Mouse (Mus musculus) ES-Bruce4 (cell line): ENCODE measurements around the gene Gak. TPM values are rescaled to one million over a fixed set of nuclear protein-coding genes. Genes with fewer than 3 reads are reported as not detected.
A peak's percentile ranks its signal among the peaks of the same experiment; 100 is the strongest.

Experiments
- H3K27ac ChIP-seq: 2 replicates; pipeline ENCODE4 v1.5.1; 2012; ENCODE audit warnings: low read length, inconsistent platforms; ENCODE audit not compliant: insufficient read depth
- H3K27me3 ChIP-seq: 2 replicates; pipeline ENCODE4 v1.6.1; 2012; ENCODE audit warnings: mild to moderate bottlenecking, low read length, inconsistent platforms; ENCODE audit not compliant: control insufficient read depth, poor library complexity, insufficient read depth, severe bottlenecking
- H3K36me3 ChIP-seq: 2 replicates; pipeline ENCODE4 v1.6.1; 2012; ENCODE audit warnings: inconsistent platforms, mild to moderate bottlenecking, low read length, moderate library complexity; ENCODE audit not compliant: control insufficient read depth, poor library complexity, insufficient read depth, severe bottlenecking
- H3K4me1 ChIP-seq: one replicate; pipeline ENCODE4 v1.8.1; 2011; ENCODE audit warnings: low read length; ENCODE audit not compliant: control insufficient read depth, insufficient read depth
- H3K4me3 ChIP-seq: 2 replicates; pipeline ENCODE4 v1.5.1; 2011; ENCODE audit warnings: low read depth, mild to moderate bottlenecking, low read length
- H3K9ac ChIP-seq: 2 replicates; pipeline ENCODE4 v1.6.1; 2012; ENCODE audit warnings: low read depth, mild to moderate bottlenecking, inconsistent platforms; ENCODE audit not compliant: poor library complexity, severe bottlenecking
- H3K9me3 ChIP-seq: replicated peaks from 2 replicates; pipeline ENCODE4 v1.6.1; 2012; ENCODE audit warnings: mild to moderate bottlenecking, low read length, inconsistent platforms; ENCODE audit not compliant: control insufficient read depth, poor library complexity, insufficient read depth, severe bottlenecking
- CTCF ChIP-seq: IDR thresholded peaks from one replicate; pipeline ENCODE4 v1.8.1; 2011; ENCODE audit warnings: low read depth, low read length
- EP300 ChIP-seq: IDR thresholded peaks from 2 replicates; pipeline ENCODE4 v1.6.1; 2011; ENCODE audit warnings: low read depth, low read length; ENCODE audit not compliant: insufficient read depth
- POLR2A ChIP-seq: IDR thresholded peaks from one replicate; pipeline ENCODE4 v1.8.1; 2011; ENCODE audit warnings: low read length; ENCODE audit not compliant: insufficient read depth
- polyA plus RNA-seq: library from polyadenylated mRNA; stranded (reverse); fragments of >200 nt; gene quantifications from 2 replicates; pipeline ENCODE4 v1.2.4, GENCODE M21; 2011; ENCODE audit warnings: low read depth; ENCODE audit not compliant: missing spikeins, insufficient read depth, insufficient read length

Gak gene
- polyA plus RNA-seq, 1 experiment, result 63.0 TPM

GRCm38 (mm10) chr5:108564346-108564745, 65.2 kb downstream of the Gak start:
- no peaks in the 10 kb centered on the region for H3K4me1 ChIP-seq
- no peak overlapping the region for H3K4me3 ChIP-seq
- H3K9ac ChIP-seq, result no peak overlapping the region
- peaks cover 11% of the 10 kb centered on the region; the same call in 1 of the 2 replicates for H3K36me3 ChIP-seq
- H3K9me3 ChIP-seq, result no peaks in the 10 kb centered on the region
- H3K27ac ChIP-seq, result no peak overlapping the region
- TF ChIP-seq POLR2A (no peak), CTCF (no peak), EP300 (no peak)
- no peaks in the 10 kb centered on the region for H3K27me3 ChIP-seq

DNA sequence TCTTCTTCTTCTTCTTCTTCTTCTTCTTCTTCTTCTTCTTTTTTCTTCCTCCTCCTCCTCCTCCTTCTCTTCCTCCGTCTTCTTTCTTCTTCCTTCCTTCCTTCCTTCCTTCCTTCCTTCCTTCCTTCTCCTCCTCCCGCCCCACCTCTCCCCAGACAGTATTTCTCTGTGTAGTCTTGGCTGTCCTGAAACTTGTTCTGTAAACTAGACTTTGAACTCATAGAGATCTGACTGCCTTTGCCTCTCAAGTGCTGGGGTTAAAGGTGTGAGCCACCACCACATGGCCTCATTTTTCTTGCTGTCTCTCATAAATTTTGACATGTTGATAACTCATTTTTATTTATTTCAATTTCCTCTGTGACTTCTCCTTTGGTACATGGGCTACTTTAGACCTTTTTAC, 67.1 kb downstream of the Gak start:
- H3K4me1 ChIP-seq, result no peaks in the 10 kb centered on the region
- no peak overlapping the region for H3K9ac ChIP-seq
- TF ChIP-seq EP300, result no peak
- TF ChIP-seq CTCF, result no peak
- TF ChIP-seq POLR2A, result no peak
- H3K4me3 ChIP-seq, result no peak overlapping the region
- H3K27me3 ChIP-seq, result no peaks in the 10 kb centered on the region
- H3K27ac ChIP-seq, result no peak overlapping the region
- no peaks in the 10 kb centered on the region for H3K9me3 ChIP-seq
- no peaks in the 10 kb centered on the region for H3K36me3 ChIP-seq

- Histone ChIP-seq H3K4me3 (no peak overlapping the region), H3K4me1 (no peaks in the 10 kb centered on the region), H3K27me3 (no peaks in the 10 kb centered on the region), H3K9me3 (no peaks in the 10 kb centered on the region), H3K9ac (no peak overlapping the region), H3K27ac (no peak overlapping the region), H3K36me3 (no peaks in the 10 kb centered on the region)
- TF ChIP-seq EP300 (no peak), POLR2A (no peak), CTCF (no peak)
Observed at GRCm38 (mm10) chr5:108556986-108557385, 72.6 kb downstream of the Gak start.

DNA sequence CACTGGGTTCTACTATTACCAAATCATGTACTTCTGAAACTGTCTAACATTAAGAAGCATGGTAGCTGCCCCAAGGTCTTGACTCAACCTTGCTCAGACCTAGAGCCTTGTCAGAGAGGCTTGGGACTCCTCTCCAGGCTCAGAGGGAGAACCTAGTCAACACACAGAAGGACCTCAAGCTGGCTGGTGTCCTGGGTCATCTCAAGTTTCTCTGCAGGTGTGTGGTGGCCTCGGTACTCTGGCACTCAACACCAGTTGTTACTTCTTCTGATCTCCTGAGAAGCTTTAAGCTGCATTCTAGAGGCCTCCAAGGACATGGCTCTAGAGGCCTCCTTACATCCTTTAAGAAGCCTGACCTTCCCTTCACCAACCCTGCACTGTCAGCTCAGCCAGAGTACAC, 75.5 kb downstream of the Gak start:
- TF ChIP-seq EP300 (no peak), POLR2A (no peak), CTCF (no peak)
- H3K9me3 ChIP-seq, result no peaks in the 10 kb centered on the region

DNA sequence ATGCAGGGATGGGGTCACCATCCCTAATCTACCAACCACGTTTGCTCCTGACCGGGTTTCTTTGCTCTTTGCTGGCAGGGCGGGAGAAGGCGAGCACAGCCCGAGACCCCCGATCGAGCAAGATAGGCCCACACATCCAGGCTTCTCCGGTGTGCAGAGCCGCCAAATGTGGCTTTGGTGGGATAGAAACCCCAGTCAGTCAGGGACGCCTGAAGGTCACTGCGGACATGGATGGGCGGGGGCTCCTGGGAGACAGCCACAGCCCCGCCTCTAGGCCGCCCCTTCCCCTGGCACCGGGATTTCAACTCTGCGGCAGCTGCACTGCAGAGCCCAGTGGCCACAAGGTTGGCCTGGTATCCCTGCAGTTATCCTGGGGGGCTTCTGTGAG, 79.4 kb downstream of the Gak start:
- Histone ChIP-seq H3K9me3 (no peaks in the 10 kb centered on the region), H3K9ac (peak overlapping the region; percentile 53), H3K27ac (no peak overlapping the region), H3K4me1 (no peaks in the 10 kb centered on the region), H3K27me3 (no peaks in the 10 kb centered on the region), H3K4me3 (peak overlapping the region; percentile 58), H3K36me3 (no peaks in the 10 kb centered on the region)
- no peak for TF ChIP-seq POLR2A
- no peak for TF ChIP-seq EP300
- TF ChIP-seq CTCF, result no peak

More for the DNA sequence above, 75.5 kb downstream of the Gak start:
- Histone ChIP-seq H3K4me3 (no peak overlapping the region), H3K27ac (no peak overlapping the region), H3K36me3 (no peaks in the 10 kb centered on the region), H3K4me1 (no peaks in the 10 kb centered on the region), H3K27me3 (no peaks in the 10 kb centered on the region), H3K9ac (no peak overlapping the region)

- Histone ChIP-seq H3K9ac (peak within 1 kb of the TSS; percentile 53), H3K9me3 (no peaks in the 10 kb centered on the region)
Observed at GRCm38 (mm10) chr5:108549489-108550206, 79.9 kb downstream of the Gak start, which contains the start of gene Cplx1. Cplx1 (minus strand) TSS chr5:108550024.

More at GRCm38 (mm10) chr5:108549489-108550206, 79.9 kb downstream of the Gak start, which contains the start of gene Cplx1:
- Histone ChIP-seq H3K4me1 (no peaks in the 10 kb centered on the region), H3K4me3 (peak within 1 kb of the TSS; percentile 58), H3K27me3 (no peaks in the 10 kb centered on the region), H3K27ac (no peak within 1 kb of the TSS), H3K36me3 (no peaks in the 10 kb centered on the region)
- TF ChIP-seq CTCF (no peak), EP300 (no peak), POLR2A (no peak)
